Mouse (Mus musculus) hindbrain, postnatal 0 days (tissue): Measurements from ENCODE around the gene Ppp1r1b. TPM values are rescaled to one million over a fixed set of nuclear protein-coding genes. Genes with fewer than 3 reads are reported as not detected.

ENCODE experiments used
- ATAC-seq: fragments of 200-750 bp; cut with Nextera tagmentation; 2 replicates; pipeline ENCODE4 v1.8.0; 2017; ENCODE audit warnings: mild to moderate bottlenecking, moderate TSS enrichment, moderate library complexity
- DNase-seq: peaks from one replicate; pipeline ENCODE4 v3.0.0-alpha.2; 2015; ENCODE audit warnings: low spot score
- H3K27ac ChIP-seq: fragments of 300-500 bp; sonication (generic); 2 replicates; pipeline ENCODE4 v1.5.1; 2014; ENCODE audit warnings: mild to moderate bottlenecking
- H3K27me3 ChIP-seq: fragments of 300-500 bp; sonication (generic); 2 replicates; pipeline ENCODE4 v1.6.1; 2014; ENCODE audit warnings: low read length, mixed read lengths; ENCODE audit not compliant: insufficient read depth
- H3K36me3 ChIP-seq: fragments of 300-500 bp; sonication (generic); 2 replicates; pipeline ENCODE4 v1.6.1; 2014; ENCODE audit warnings: low read length, mixed read lengths; ENCODE audit not compliant: insufficient read depth
- H3K4me1 ChIP-seq: fragments of 300-500 bp; sonication (generic); 2 replicates; pipeline ENCODE4 v1.6.1; 2014; ENCODE audit warnings: antibody characterized with exemption, low read length, mixed read lengths; ENCODE audit not compliant: insufficient read depth
- H3K4me2 ChIP-seq: fragments of 300-500 bp; sonication (generic); 2 replicates; pipeline ENCODE4 v1.6.1; 2014; ENCODE audit warnings: low read depth, mild to moderate bottlenecking, low read length, moderate library complexity, mixed read lengths
- H3K4me3 ChIP-seq: fragments of 300-500 bp; sonication (generic); 2 replicates; pipeline ENCODE4 v1.5.1; 2014; ENCODE audit warnings: low read length
- H3K9ac ChIP-seq: fragments of 300-500 bp; sonication (generic); replicated peaks from 2 replicates; pipeline ENCODE4 v1.6.1; 2014; ENCODE audit warnings: mild to moderate bottlenecking, low read length, moderate library complexity, mixed read lengths
- H3K9me3 ChIP-seq: fragments of 300-500 bp; sonication (generic); 2 replicates; pipeline ENCODE4 v1.6.1; 2016; ENCODE audit warnings: low read length, mixed read lengths
- CTCF ChIP-seq: IDR thresholded peaks from 2 replicates; pipeline ENCODE4 v1.5.1; 2016; ENCODE audit warnings: antibody characterized with exemption, control low read depth, low read depth
- WGBS: fragments of 180-500 bp; shearing (Covaris S2); extraction: QIAGEN DNeasy Blood & Tissue Kit; methylation state at CpG from one replicate; pipeline ENCODE4 v1.1.7; 2014; 5-methylcytosine and 5-hydroxymethylcytosine counted together
- polyA plus RNA-seq: library from polyadenylated mRNA; unstranded; fragments of >200 nt; fragmentation: Nextera tagmentation; extraction: Ambion mirVana; gene quantifications from 2 replicates; pipeline ENCODE4 v1.2.1, GENCODE M21; 2015
- total RNA-seq: library from RNA; depleted of rRNA; stranded (reverse); fragments of >200 nt; gene quantifications from 2 replicates; pipeline ENCODE4 v1.2.3, GENCODE M21; 2014

Ppp1r1b gene
- total and polyA plus RNA-seq, 2 experiments from 2014 or later = 3.5 to 18.0 TPM

DNA sequence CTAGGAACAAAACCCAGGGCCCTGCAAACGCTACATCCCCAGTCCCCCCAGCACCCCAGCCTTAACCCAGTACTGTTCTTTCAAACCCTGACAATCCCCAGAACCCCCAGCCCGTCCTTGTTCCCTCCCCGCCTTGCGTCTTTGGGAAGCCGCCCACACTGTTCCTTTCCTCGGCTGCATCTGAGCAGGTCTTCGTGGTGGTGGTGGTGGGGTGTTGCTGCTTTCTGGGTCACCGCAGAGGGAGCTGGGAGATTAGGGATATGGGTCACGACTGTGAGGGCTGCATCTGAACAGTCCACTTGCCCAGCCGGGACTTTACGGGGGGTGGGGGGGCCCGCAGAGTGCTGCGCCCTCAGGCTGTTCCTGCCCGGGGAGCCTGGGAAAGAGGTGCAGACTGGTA, 6.2 kb downstream of the Ppp1r1b start:
- H3K27me3 ChIP-seq = peaks cover 19% of the 10 kb centered on the region
- no peak for TF ChIP-seq CTCF
- H3K27ac ChIP-seq = no peak overlapping the region
- ATAC-seq (no peak), DNase-seq (no peak)
- no peaks in the 10 kb centered on the region for H3K9me3 ChIP-seq
- no peak overlapping the region for H3K4me3 ChIP-seq
- 68% methylated on average over 14 of the region's 14 CpGs for WGBS
- H3K4me2 ChIP-seq = no peak overlapping the region
- peaks cover 6% of the 10 kb centered on the region for H3K4me1 ChIP-seq
- H3K36me3 ChIP-seq = no peaks in the 10 kb centered on the region
- no peak overlapping the region for H3K9ac ChIP-seq

DNA sequence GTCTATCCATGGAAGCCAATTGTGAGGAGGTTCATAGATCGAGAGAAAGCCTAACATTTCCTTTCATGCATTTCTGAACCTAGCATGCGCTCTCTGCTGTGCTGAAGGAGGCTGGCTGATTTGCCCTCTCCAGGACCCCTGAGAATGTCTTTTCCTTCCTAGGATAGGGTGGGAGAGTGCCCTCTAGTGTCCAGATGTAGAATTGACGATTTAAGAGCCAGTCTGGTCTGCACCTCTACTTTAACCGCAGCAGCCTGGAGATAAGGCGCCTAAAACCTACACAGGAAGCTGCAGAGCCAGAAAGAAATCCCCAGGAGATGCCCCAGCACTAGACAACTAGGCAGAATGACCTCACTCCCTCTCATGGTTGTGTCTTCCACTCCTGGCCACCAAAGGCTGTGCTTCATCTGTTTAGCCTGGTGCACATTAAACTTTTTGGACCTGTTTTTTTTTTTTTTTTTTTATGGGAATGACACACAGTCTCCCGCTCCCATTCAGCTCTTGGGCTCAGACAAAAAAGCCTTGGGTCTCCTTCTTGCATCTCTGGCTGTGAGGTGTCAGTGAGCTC, 7.6 kb downstream of the Ppp1r1b start:
- no peak overlapping the region for H3K27ac ChIP-seq
- 15% methylated on average over 6 of the region's 6 CpGs for WGBS

DNA sequence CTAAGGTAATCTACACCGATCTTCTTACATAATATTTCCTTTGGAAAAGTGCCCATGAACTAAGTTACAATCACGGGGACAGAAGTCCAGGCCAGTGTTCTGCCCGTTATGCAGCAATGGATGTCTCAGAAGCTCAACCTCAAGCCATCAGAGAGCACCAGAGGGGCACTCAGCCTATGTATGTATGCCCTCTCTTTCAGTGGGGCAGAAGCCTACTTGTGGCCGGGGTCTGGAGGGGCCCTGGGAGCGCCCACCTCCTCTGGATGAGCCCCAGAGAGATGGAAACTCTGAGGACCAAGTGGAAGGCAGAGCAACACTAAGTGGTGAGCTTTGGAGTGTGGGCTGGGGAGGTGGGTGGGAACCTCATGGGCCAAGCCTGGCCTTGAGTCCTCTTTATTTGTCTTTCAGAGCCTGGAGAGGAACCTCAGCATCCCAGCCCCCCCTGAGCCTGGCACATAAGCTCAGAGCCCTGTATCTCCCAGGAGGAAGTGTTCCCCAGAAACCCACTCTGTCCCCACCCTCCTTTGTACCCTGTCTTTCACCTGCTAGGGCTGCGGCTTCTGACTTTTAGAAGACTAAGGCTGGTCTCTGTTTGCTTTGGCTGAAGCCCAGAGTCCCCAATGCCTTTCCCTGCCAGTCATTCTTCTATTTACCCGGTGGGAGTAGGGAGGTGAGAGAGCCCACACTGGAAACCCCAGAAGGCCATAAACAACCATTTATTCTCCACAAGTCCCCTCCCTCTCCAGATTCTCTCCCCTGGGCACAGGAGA, 8.6 kb downstream of the Ppp1r1b start:
- no peak for ATAC-seq
- no peak for TF ChIP-seq CTCF
- H3K27ac ChIP-seq = no peak overlapping the region
- H3K4me1 ChIP-seq = peaks cover 7% of the 10 kb centered on the region
- 77% methylated on average over 7 of the region's 7 CpGs for WGBS
- H3K9ac ChIP-seq = no peak overlapping the region
- no peaks in the 10 kb centered on the region for H3K36me3 ChIP-seq
- no peaks in the 10 kb centered on the region for H3K9me3 ChIP-seq
- no peak overlapping the region for H3K4me2 ChIP-seq
- 0 out of 2 replicates have a peak, but pooled peaks cover 5% of the 10 kb centered on the region for H3K27me3 ChIP-seq
- H3K4me3 ChIP-seq = no peak overlapping the region
- no peak for DNase-seq

More for the DNA sequence above, 7.6 kb downstream of the Ppp1r1b start:
- no peak for ATAC-seq
- peaks cover 8% of the 10 kb centered on the region; the same call in 1 of the 2 replicates for H3K27me3 ChIP-seq
- peaks cover 7% of the 10 kb centered on the region for H3K4me1 ChIP-seq
- peak; percentile 84 for TF ChIP-seq CTCF
- H3K9ac ChIP-seq = no peak overlapping the region
- no peak overlapping the region for H3K4me2 ChIP-seq
- no peak overlapping the region for H3K4me3 ChIP-seq
- DNase-seq = peak; percentile 88
- H3K36me3 ChIP-seq = no peaks in the 10 kb centered on the region
- H3K9me3 ChIP-seq = no peaks in the 10 kb centered on the region

DNA sequence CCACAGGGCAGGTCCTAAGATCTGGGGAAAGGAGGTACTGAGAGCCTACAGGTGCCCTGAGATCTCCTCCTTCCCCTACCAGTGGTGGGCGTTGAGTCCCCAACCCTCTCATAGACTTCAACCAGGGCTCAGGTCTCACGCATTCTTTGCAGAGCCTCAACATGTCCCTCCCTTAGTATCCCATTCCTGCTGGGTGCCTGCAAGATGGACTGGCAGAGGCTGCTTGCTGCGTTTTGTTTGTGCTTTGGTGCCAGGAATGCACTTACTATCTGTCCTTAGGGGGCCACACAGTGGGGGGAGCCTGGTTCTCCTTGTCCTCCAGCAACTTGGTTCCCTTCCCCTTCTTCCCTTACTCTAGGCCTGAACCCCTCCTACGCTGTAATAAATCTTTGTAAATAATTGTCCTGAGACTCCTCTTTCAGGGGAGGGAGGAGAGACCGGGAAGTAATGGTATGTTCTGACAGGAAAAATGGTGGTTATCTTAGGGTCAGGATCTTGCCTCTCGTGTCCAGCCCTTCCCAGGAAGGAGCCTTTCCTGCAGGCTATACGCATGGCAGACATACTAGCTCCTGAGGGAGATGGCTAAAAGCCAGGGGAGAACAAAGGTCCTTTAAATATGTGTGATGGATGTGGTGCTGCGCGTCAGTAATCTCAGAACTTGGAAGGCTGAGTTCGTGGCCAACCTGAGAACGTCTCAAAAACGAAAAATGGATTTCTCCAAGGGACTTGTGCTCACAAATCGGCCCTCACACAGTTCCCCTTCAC, 9.4 kb downstream of the Ppp1r1b start:
- peak overlapping the region; percentile 71 for H3K4me3 ChIP-seq
- H3K4me2 ChIP-seq = peak overlapping the region; percentile 86
- 0 out of 2 replicates have a peak overlapping the region, but pooled peaks have one; percentile 18 for H3K9ac ChIP-seq
- DNase-seq (no peak), ATAC-seq (no peak)
- WGBS = 12% methylated on average over 13 of the region's 13 CpGs
- H3K4me1 ChIP-seq = peaks cover 7% of the 10 kb centered on the region
- H3K27me3 ChIP-seq = 0 out of 2 replicates have a peak, but pooled peaks cover 5% of the 10 kb centered on the region
- no peaks in the 10 kb centered on the region for H3K9me3 ChIP-seq
- no peaks in the 10 kb centered on the region for H3K36me3 ChIP-seq
- TF ChIP-seq CTCF = no peak
- H3K27ac ChIP-seq = peak overlapping the region; percentile 91

DNA sequence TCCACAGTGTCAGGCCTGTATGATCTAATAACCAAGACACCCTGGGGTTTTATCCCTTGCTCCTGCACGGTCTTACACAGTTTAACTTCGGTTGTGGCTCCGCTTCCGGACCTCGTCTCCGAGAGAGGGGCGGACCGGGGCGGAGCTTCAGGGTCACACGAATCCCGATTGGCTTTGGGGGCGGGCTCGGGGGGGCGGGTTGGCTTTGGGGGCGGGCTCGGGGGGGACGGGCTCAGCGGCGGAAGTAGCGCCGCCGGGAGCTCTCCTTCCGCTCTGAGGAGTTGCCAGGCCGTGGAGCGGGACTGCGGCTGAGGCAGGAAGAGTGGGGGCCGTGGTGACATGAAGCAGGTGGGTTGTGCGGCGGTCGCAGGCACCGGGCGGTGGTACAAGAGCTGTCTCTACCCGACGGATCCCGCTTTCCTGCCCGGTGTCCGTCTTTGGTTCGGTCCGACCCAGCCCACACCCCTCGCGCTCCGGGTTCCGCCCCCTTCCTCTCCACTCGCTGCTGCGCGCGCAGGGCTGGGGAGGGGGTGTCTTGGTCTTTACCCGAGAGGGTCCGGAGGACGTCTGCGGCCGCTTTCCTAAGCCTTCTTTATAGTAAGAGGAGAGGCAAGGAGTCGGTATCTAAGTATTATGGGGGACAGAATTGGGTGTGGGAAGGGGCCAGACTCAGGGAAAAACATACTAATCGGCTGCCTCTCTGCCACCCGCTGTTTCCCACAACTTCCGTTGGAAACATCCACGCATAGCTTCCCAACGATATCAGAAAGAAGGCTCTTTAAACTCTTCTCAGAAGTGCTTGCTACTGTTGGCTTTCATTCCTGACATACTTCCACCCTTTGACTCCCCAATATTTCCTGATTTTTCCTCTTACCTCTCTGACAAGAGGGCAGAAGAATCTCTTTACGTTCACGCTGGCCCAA, 10.2 kb downstream of the Ppp1r1b start, which contains the start of gene Stard3:
Gene Stard3 (plus strand): TSS at position 208 of the 923 bp plus-strand sequence.
- H3K9ac ChIP-seq = peak within 1 kb of the TSS; percentile 63
- DNase-seq (peak; percentile 95), ATAC-seq (peak; percentile 92)
- H3K36me3 ChIP-seq = no peaks in the 10 kb centered on the region
- H3K4me2 ChIP-seq = peak within 1 kb of the TSS; percentile 86
- H3K9me3 ChIP-seq = no peaks in the 10 kb centered on the region
- H3K4me3 ChIP-seq = peak within 1 kb of the TSS; percentile 71
- H3K27me3 ChIP-seq = no peaks in the 10 kb centered on the region
- peak within 1 kb of the TSS; percentile 91 for H3K27ac ChIP-seq
- no peak for TF ChIP-seq CTCF
- WGBS = under 1% methylated on average over 57 of the region's 60 CpGs
- peaks cover 7% of the 10 kb centered on the region for H3K4me1 ChIP-seq
